Mouse (Mus musculus) forebrain, postnatal 0 days (tissue): ENCODE measurements around the gene Polr1b. TPM values are rescaled to one million over a fixed set of nuclear protein-coding genes. Genes with fewer than 3 reads are reported as not detected.

Experiments used
- ATAC-seq: fragments of 200-750 bp; cut with Nextera tagmentation; 2 replicates; pipeline ENCODE4 v1.8.0; 2017; ENCODE audit warnings: mild to moderate bottlenecking, moderate library complexity
- DNase-seq: peaks from one replicate; pipeline ENCODE4 v3.0.0-alpha.2; 2015
- H3K27ac ChIP-seq: fragments of 300-500 bp; sonication (generic); 2 replicates; pipeline ENCODE4 v1.5.1; 2014; ENCODE audit warnings: low read depth, mild to moderate bottlenecking, antibody characterized with exemption, low read length, moderate library complexity, mixed read lengths
- H3K27me3 ChIP-seq: fragments of 300-500 bp; sonication (generic); 2 replicates; pipeline ENCODE4 v1.6.1; 2014; ENCODE audit warnings: mild to moderate bottlenecking, low read length, mixed read lengths; ENCODE audit not compliant: insufficient read depth
- H3K36me3 ChIP-seq: fragments of 300-500 bp; sonication (generic); 2 replicates; pipeline ENCODE4 v1.6.1; 2014; ENCODE audit warnings: mild to moderate bottlenecking, moderate library complexity; ENCODE audit not compliant: insufficient read depth
- H3K4me1 ChIP-seq: fragments of 300-500 bp; sonication (generic); 2 replicates; pipeline ENCODE4 v1.6.1; 2014; ENCODE audit warnings: antibody characterized with exemption; ENCODE audit not compliant: insufficient read depth
- H3K4me2 ChIP-seq: fragments of 300-500 bp; sonication (generic); 2 replicates; pipeline ENCODE4 v1.6.1; 2014; ENCODE audit warnings: low read depth, mild to moderate bottlenecking, moderate library complexity
- H3K4me3 ChIP-seq: fragments of 300-500 bp; sonication (generic); 2 replicates; pipeline ENCODE4 v1.5.1; 2014; ENCODE audit warnings: low read depth, low read length, mixed read lengths
- H3K9ac ChIP-seq: fragments of 300-500 bp; sonication (generic); 2 replicates; pipeline ENCODE4 v1.6.1; 2014; ENCODE audit warnings: mild to moderate bottlenecking
- H3K9me3 ChIP-seq: fragments of 300-500 bp; sonication (generic); 2 replicates; pipeline ENCODE4 v1.6.1; 2016; ENCODE audit warnings: low read length
- CTCF ChIP-seq: sonication (generic); IDR thresholded peaks from 2 replicates; pipeline ENCODE4 v1.5.1; 2016; ENCODE audit warnings: antibody characterized with exemption, control low read depth, low read depth
- WGBS: fragments of 180-500 bp; shearing (Covaris S2); extraction: QIAGEN DNeasy Blood & Tissue Kit; methylation state at CpG from one replicate; pipeline ENCODE4 v1.1.7; 2014; 5-methylcytosine and 5-hydroxymethylcytosine counted together
- polyA plus RNA-seq: library from polyadenylated mRNA; unstranded; fragments of >200 nt; fragmentation: Nextera tagmentation; extraction: Ambion mirVana; gene quantifications from 2 replicates; pipeline ENCODE4 v1.2.1, GENCODE M21; 2015
- total RNA-seq: library from RNA; depleted of rRNA; stranded (reverse); fragments of >200 nt; gene quantifications from 2 replicates; pipeline ENCODE4 v1.2.3, GENCODE M21; 2014

The Polr1b gene
- total and polyA plus RNA-seq, 2 experiments from 2014 or later: 12.0 to 24.9 TPM

DNA sequence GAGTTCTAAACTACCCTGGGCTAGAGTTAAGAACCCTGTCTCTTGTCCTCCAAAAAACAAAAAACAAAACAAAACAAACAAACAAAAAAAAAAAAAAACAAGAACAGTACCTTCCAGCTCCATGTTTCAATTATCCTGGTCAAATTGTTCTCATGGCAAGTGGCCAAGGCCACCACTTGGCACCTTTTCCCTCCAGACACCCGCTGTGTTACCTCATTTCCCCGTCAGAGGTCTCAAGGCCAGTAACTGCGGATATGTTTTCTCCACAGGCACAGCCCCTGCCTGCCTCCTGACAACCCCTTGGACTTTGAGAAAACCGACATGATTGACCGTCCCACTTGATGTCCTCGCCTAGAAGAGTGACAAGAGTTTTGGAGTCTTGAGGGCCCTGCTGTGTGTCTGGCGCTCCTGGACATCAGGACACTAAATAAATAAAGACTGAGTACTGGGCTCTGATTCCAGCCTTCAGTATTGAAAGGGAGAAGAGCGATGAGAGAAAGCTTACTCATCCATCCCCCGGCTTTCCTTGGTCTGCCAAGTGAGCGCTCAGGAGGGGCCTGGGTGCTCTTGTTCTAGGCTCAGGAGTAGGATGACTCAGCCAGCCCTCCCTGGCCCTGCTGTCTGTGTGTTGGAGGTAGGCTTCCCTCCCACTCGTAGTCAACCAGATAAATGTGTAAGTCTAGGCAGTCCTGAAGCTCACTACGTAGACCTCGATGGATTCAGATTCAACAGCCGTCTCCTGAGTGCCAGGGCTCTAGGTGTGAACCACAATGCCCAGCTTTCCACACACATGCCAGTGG, 32.4 kb downstream of the Polr1b start:
- H3K4me3 ChIP-seq: no peak overlapping the region
- no peaks in the 10 kb centered on the region for H3K9me3 ChIP-seq
- no peak overlapping the region for H3K4me2 ChIP-seq
- H3K36me3 ChIP-seq: peaks cover 14% of the 10 kb centered on the region
- ATAC-seq (no peak), DNase-seq (no peak)
- H3K27ac ChIP-seq: no peak overlapping the region
- H3K27me3 ChIP-seq: no peaks in the 10 kb centered on the region
- WGBS: 95% methylated on average over 14 of the region's 14 CpGs
- H3K9ac ChIP-seq: no peak overlapping the region
- peaks cover 7% of the 10 kb centered on the region; the same call in 1 of the 2 replicates for H3K4me1 ChIP-seq
- no peak for TF ChIP-seq CTCF

DNA sequence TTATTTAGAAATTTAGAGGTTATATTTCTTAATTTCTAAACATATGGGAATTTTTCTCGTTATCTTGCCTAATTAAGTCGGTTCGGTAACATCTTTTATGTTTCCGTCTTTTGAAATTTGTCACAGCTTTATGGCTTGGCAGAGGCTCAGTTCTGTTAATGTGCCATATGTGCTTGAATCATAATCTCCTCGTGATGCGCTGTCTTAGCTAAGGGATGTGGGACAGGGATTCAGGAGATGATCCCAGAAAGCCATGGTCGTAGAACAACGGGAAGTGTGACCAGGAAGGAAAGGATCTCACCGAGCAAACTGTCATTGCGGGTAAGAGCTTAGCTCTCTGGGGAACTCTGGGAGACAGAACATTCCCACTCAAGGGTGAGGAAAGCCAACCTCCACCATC, 39.1 kb downstream of the Polr1b start:
- no peak for TF ChIP-seq CTCF
- Histone ChIP-seq H3K4me1 (no peaks in the 10 kb centered on the region), H3K9ac (no peak overlapping the region), H3K4me3 (no peak overlapping the region), H3K27me3 (no peaks in the 10 kb centered on the region), H3K36me3 (no peaks in the 10 kb centered on the region), H3K27ac (peak overlapping the region; percentile 30; the same call in 1 of the 2 replicates), H3K9me3 (no peaks in the 10 kb centered on the region), H3K4me2 (no peak overlapping the region)
- ATAC-seq (peak; percentile 70), DNase-seq (peak; percentile 76)
- WGBS: 54% methylated on average over 10 of the region's 10 CpGs

- Histone ChIP-seq H3K27ac (no peak overlapping the region), H3K9ac (no peak overlapping the region), H3K27me3 (no peaks in the 10 kb centered on the region), H3K4me2 (no peak overlapping the region), H3K4me3 (no peak overlapping the region), H3K4me1 (no peaks in the 10 kb centered on the region), H3K9me3 (no peaks in the 10 kb centered on the region), H3K36me3 (no peaks in the 10 kb centered on the region)
- WGBS: 31% methylated on average over 2 of the region's 2 CpGs
- ATAC-seq: peak; percentile 45; the same call in 1 of the 2 replicates
- no peak for TF ChIP-seq CTCF
- no peak for DNase-seq
These were observed 48.0 kb downstream of the Polr1b start for GRCm38 (mm10) chr2:129148836-129149235.

DNA sequence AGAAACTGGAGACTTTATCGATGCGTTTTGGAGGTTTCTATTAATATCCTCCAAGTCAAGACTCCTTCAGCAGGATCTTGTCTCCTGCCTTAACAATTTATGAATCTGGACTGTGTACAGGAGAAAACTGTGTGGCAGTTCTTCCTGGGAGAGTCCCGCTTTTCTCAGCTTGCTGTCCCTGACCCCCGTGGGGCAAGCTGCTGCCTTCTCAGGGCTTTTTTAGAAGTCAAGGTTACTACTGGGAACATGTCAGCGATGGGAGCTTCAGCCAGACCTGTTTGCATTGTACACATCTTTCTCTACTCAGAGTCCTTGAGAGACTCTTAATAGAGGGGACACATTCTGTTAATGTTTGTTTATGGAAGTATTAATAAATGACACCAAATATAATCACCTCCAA, 49.6 kb downstream of the Polr1b start:
- Histone ChIP-seq H3K4me1 (no peaks in the 10 kb centered on the region), H3K27ac (no peak overlapping the region), H3K9ac (no peak overlapping the region), H3K27me3 (no peaks in the 10 kb centered on the region), H3K36me3 (no peaks in the 10 kb centered on the region), H3K4me2 (no peak overlapping the region), H3K9me3 (no peaks in the 10 kb centered on the region), H3K4me3 (no peak overlapping the region)
- 86% methylated on average over 5 of the region's 5 CpGs for WGBS
- DNase-seq (no peak), ATAC-seq (no peak)
- TF ChIP-seq CTCF: no peak

DNA sequence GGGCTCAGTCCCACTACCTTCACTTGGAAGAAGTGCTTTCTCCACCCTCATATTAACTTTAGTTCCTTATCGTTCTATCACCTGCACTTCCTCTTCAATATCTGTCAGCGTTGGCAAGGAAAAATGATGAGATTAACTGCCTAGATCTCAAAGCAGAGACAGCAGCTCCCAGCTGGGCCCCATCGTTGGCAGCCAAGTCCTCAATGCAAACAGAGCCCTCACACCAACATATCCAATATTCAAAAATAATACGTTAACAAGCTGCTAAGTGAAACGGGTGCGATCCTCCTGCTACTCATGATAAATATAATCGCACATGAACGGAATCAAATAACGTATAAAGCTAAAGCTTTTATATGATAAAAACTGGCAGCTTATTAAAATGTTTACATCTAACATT, 50.3 kb downstream of the Polr1b start:
- no peak overlapping the region for H3K9ac ChIP-seq
- peak; percentile 43 for DNase-seq
- H3K27ac ChIP-seq: no peak overlapping the region
- H3K4me1 ChIP-seq: no peaks in the 10 kb centered on the region
- TF ChIP-seq CTCF: no peak
- no peaks in the 10 kb centered on the region for H3K36me3 ChIP-seq
- H3K4me3 ChIP-seq: no peak overlapping the region
- no peaks in the 10 kb centered on the region for H3K9me3 ChIP-seq
- no peaks in the 10 kb centered on the region for H3K27me3 ChIP-seq
- H3K4me2 ChIP-seq: no peak overlapping the region
- peak; percentile 48 for ATAC-seq
- WGBS: 66% methylated on average over 9 of the region's 9 CpGs

DNA sequence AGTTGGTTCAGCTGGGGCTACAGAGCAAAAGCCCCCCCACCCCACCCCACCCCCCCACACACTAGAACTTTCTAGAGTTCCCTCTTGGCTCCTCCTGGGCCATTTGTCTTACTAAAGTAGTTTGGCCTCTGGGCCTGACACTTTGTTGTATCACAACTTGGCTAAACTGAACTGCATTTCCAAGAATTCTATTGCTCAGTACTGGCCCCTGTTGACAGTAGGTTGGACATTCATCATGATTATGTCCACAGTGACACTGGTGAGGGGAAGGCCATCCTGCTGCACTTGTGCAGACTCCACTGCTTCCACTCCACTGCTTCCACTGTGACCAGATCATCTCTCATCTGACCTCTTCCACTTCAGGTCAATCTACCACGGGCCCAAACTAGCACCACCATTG, 52.0 kb downstream of the Polr1b start:
- 86% methylated on average over 1 of the region's 1 CpGs for WGBS
- ATAC-seq (no peak), DNase-seq (no peak)
- Histone ChIP-seq H3K27ac (no peak overlapping the region), H3K27me3 (no peaks in the 10 kb centered on the region), H3K4me3 (no peak overlapping the region), H3K4me2 (no peak overlapping the region), H3K4me1 (no peaks in the 10 kb centered on the region), H3K9me3 (no peaks in the 10 kb centered on the region), H3K9ac (no peak overlapping the region), H3K36me3 (no peaks in the 10 kb centered on the region)
- no peak for TF ChIP-seq CTCF

GRCm38 (mm10) chr2:129164815-129165214, 64.0 kb downstream of the Polr1b start:
- Histone ChIP-seq H3K4me1 (no peaks in the 10 kb centered on the region), H3K27me3 (no peaks in the 10 kb centered on the region), H3K36me3 (no peaks in the 10 kb centered on the region), H3K9ac (no peak overlapping the region), H3K27ac (no peak overlapping the region), H3K4me3 (no peak overlapping the region), H3K9me3 (0 out of 2 replicates have a peak, but pooled peaks cover 6% of the 10 kb centered on the region), H3K4me2 (no peak overlapping the region)
- 80% methylated on average over 5 of the region's 5 CpGs for WGBS
- no peak for TF ChIP-seq CTCF
- no peak for DNase-seq
- ATAC-seq: no peak
